Mouse (Mus musculus) c-Kit-positive CD71-negative TER-119-negative erythroid progenitor cells, embryonic 14.5 days (primary cell): Measurements from ENCODE around the gene Ccp110.

ENCODE experiments used
- DNase-seq: peaks from one replicate; pipeline ENCODE4 v3.0.0-alpha.2; 2013; ENCODE audit warnings: low read depth

Gene Ccp110

GRCm38 (mm10) chr7:118728846-118729587 lies 16.7 kb downstream of the Ccp110 start:
- DNase-seq: no peak

- DNase-seq: no peak
Measured at GRCm38 (mm10) chr7:118731781-118732180, 19.4 kb downstream of the Ccp110 start.

- no peak for DNase-seq
Measured at GRCm38 (mm10) chr7:118733225-118733624, 20.9 kb downstream of the Ccp110 start.

- no peak for DNase-seq
Measured at GRCm38 (mm10) chr7:118738730-118739129, 26.4 kb downstream of the Ccp110 start.

GRCm38 (mm10) chr7:118739975-118740531 lies 27.7 kb downstream of the Ccp110 start, which contains the start of gene Vps35l:
Gene Vps35l, plus strand, starts transcription at chr7:118740226.
- DNase-seq: peak; percentile 71

- peak; percentile 97 for DNase-seq
Measured at GRCm38 (mm10) chr7:118740532-118741338, 28.4 kb downstream of the Ccp110 start.

GRCm38 (mm10) chr7:118742278-118742677 lies 29.9 kb downstream of the Ccp110 start:
- DNase-seq: no peak

GRCm38 (mm10) chr7:118744766-118745165 lies 32.4 kb downstream of the Ccp110 start:
- DNase-seq: no peak

- no peak for DNase-seq
Measured at GRCm38 (mm10) chr7:118747891-118748672, 35.7 kb downstream of the Ccp110 start.

- DNase-seq: no peak
Measured at GRCm38 (mm10) chr7:118749706-118750105, 37.4 kb downstream of the Ccp110 start.

- no peak for DNase-seq
Measured at GRCm38 (mm10) chr7:118751625-118752024, 39.3 kb downstream of the Ccp110 start.

- no peak for DNase-seq
Measured at GRCm38 (mm10) chr7:118755756-118756155, 43.4 kb downstream of the Ccp110 start.

GRCm38 (mm10) chr7:118756490-118757265 lies 44.3 kb downstream of the Ccp110 start:
- DNase-seq: no peak

- no peak for DNase-seq
Measured at GRCm38 (mm10) chr7:118758369-118758768, 46.0 kb downstream of the Ccp110 start.

GRCm38 (mm10) chr7:118759372-118759771 lies 47.0 kb downstream of the Ccp110 start:
- DNase-seq: no peak

- DNase-seq: no peak
Measured at GRCm38 (mm10) chr7:118763939-118764338, 51.6 kb downstream of the Ccp110 start.

GRCm38 (mm10) chr7:118764725-118765124 lies 52.4 kb downstream of the Ccp110 start:
- no peak for DNase-seq

- DNase-seq: no peak
Measured at GRCm38 (mm10) chr7:118765604-118766003, 53.3 kb downstream of the Ccp110 start.

- DNase-seq: peak; percentile 66
Measured at GRCm38 (mm10) chr7:118766119-118766833, 53.9 kb downstream of the Ccp110 start.

GRCm38 (mm10) chr7:118766834-118767224 lies 54.5 kb downstream of the Ccp110 start:
- DNase-seq: no peak

GRCm38 (mm10) chr7:118769208-118769607 lies 56.9 kb downstream of the Ccp110 start:
- DNase-seq: no peak
